Mouse (Mus musculus) heart, embryonic 11.5 days (tissue): ENCODE results near the gene Edil3. TPM values are rescaled to one million over a fixed set of nuclear protein-coding genes. Genes with fewer than 3 reads are reported as not detected.
A peak's percentile ranks its signal among the peaks of the same experiment; 100 is the strongest.

Experiments
- ATAC-seq: fragments of 200-750 bp; cut with Nextera tagmentation; replicated peaks from 2 replicates; pipeline ENCODE4 v1.8.0; 2017; ENCODE audit warnings: moderate library complexity; ENCODE audit not compliant: insufficient number of reproducible peaks, low FRiP score, low TSS enrichment
- H3K27ac ChIP-seq: fragments of 300-500 bp; sonication (generic); 2 replicates; pipeline ENCODE4 v1.5.1; 2014; ENCODE audit warnings: mild to moderate bottlenecking, low read depth, low read length
- H3K27me3 ChIP-seq: fragments of 300-500 bp; sonication (generic); 2 replicates; pipeline ENCODE4 v1.6.1; 2014; ENCODE audit warnings: mild to moderate bottlenecking, low read length, mixed read lengths; ENCODE audit not compliant: control insufficient read depth, insufficient read depth
- H3K36me3 ChIP-seq: fragments of 300-500 bp; sonication (generic); 2 replicates; pipeline ENCODE4 v1.6.1; 2014; ENCODE audit warnings: mild to moderate bottlenecking, low read length, moderate library complexity, mixed read lengths; ENCODE audit not compliant: control insufficient read depth, insufficient read depth
- H3K4me1 ChIP-seq: fragments of 300-500 bp; sonication (generic); 2 replicates; pipeline ENCODE4 v1.6.1; 2014; ENCODE audit warnings: low read length; ENCODE audit not compliant: control insufficient read depth, insufficient read depth
- H3K4me2 ChIP-seq: fragments of 300-500 bp; sonication (generic); 2 replicates; pipeline ENCODE4 v1.6.1; 2014; ENCODE audit warnings: mild to moderate bottlenecking, moderate library complexity
- H3K4me3 ChIP-seq: fragments of 300-500 bp; sonication (generic); 2 replicates; pipeline ENCODE4 v1.5.1; 2014; ENCODE audit warnings: low read depth, low read length
- H3K9ac ChIP-seq: fragments of 300-500 bp; sonication (generic); 2 replicates; pipeline ENCODE4 v1.6.1; 2014; ENCODE audit warnings: mild to moderate bottlenecking, low read depth, low read length, moderate library complexity
- H3K9me3 ChIP-seq: fragments of 300-500 bp; sonication (generic); replicated peaks from 2 replicates; pipeline ENCODE4 v1.6.1; 2016; ENCODE audit warnings: low read length; ENCODE audit not compliant: control insufficient read depth
- WGBS: fragments of 180-500 bp; shearing (Covaris S2); extraction: QIAGEN DNeasy Blood & Tissue Kit; methylation state at CpG from one replicate; pipeline ENCODE4 v1.1.7; 2014; ENCODE audit not compliant: insufficient replicate concordance; 5-methylcytosine and 5-hydroxymethylcytosine counted together
- polyA plus RNA-seq: library from polyadenylated mRNA; unstranded; fragments of >200 nt; fragmentation: Nextera tagmentation; extraction: Ambion mirVana; gene quantifications from 2 replicates; pipeline ENCODE4 v1.2.1, GENCODE M21; 2014

The Edil3 gene
- polyA plus RNA-seq, 1 experiment from 2014 or later, result 15.1 TPM

- WGBS, result 85% methylated on average over 5 of the region's 5 CpGs
- Histone ChIP-seq H3K9ac (no peak overlapping the region), H3K4me2 (no peak overlapping the region), H3K27me3 (no peaks in the 10 kb centered on the region), H3K4me1 (no peaks in the 10 kb centered on the region), H3K27ac (no peak overlapping the region), H3K4me3 (no peak overlapping the region), H3K36me3 (no peaks in the 10 kb centered on the region), H3K9me3 (no peaks in the 10 kb centered on the region)
- no peak for ATAC-seq
These were observed 302.1 kb downstream of the Edil3 start for GRCm38 (mm10) chr13:89123396-89123795.

GRCm38 (mm10) chr13:89146056-89146547 is 324.8 kb downstream of the Edil3 start:
- Histone ChIP-seq H3K27ac (0 out of 2 replicates have a peak overlapping the region, but pooled peaks have one; percentile 12), H3K4me3 (no peak overlapping the region), H3K27me3 (no peaks in the 10 kb centered on the region), H3K36me3 (no peaks in the 10 kb centered on the region), H3K4me2 (no peak overlapping the region), H3K9ac (no peak overlapping the region), H3K9me3 (no peaks in the 10 kb centered on the region), H3K4me1 (peaks cover 5% of the 10 kb centered on the region; the same call in 1 of the 2 replicates)
- 22% methylated on average over 4 of the region's 4 CpGs for WGBS
- no peak for ATAC-seq

GRCm38 (mm10) chr13:89151878-89152277 is 330.6 kb downstream of the Edil3 start:
- Histone ChIP-seq H3K4me2 (no peak overlapping the region), H3K27ac (no peak overlapping the region), H3K4me3 (no peak overlapping the region), H3K27me3 (no peaks in the 10 kb centered on the region), H3K4me1 (no peaks in the 10 kb centered on the region), H3K9ac (no peak overlapping the region), H3K36me3 (no peaks in the 10 kb centered on the region), H3K9me3 (no peaks in the 10 kb centered on the region)
- no peak for ATAC-seq
- WGBS, result 85% methylated on average over 3 of the region's 3 CpGs

- Histone ChIP-seq H3K4me1 (no peaks in the 10 kb centered on the region), H3K9me3 (no peaks in the 10 kb centered on the region), H3K4me2 (no peak overlapping the region), H3K9ac (no peak overlapping the region), H3K27me3 (no peaks in the 10 kb centered on the region), H3K27ac (no peak overlapping the region), H3K36me3 (no peaks in the 10 kb centered on the region), H3K4me3 (no peak overlapping the region)
- WGBS, result 72% methylated on average over 1 of the region's 1 CpGs
- ATAC-seq, result no peak
These were observed 346.7 kb downstream of the Edil3 start for GRCm38 (mm10) chr13:89167960-89168359.

- WGBS, result 93% methylated on average over 4 of the region's 4 CpGs
- no peaks in the 10 kb centered on the region for H3K36me3 ChIP-seq
- H3K4me2 ChIP-seq, result no peak overlapping the region
- H3K4me3 ChIP-seq, result no peak overlapping the region
- H3K9me3 ChIP-seq, result no peaks in the 10 kb centered on the region
- H3K4me1 ChIP-seq, result no peaks in the 10 kb centered on the region
- H3K27ac ChIP-seq, result no peak overlapping the region
- no peaks in the 10 kb centered on the region for H3K27me3 ChIP-seq
- no peak overlapping the region for H3K9ac ChIP-seq
- no peak for ATAC-seq
These were observed 348.8 kb downstream of the Edil3 start for GRCm38 (mm10) chr13:89170040-89170439.

- no peaks in the 10 kb centered on the region for H3K27me3 ChIP-seq
- no peak for ATAC-seq
- no peak overlapping the region for H3K4me2 ChIP-seq
- H3K4me1 ChIP-seq, result no peaks in the 10 kb centered on the region
- H3K36me3 ChIP-seq, result no peaks in the 10 kb centered on the region
- H3K9me3 ChIP-seq, result no peaks in the 10 kb centered on the region
- WGBS, result 86% methylated on average over 2 of the region's 2 CpGs
- H3K4me3 ChIP-seq, result no peak overlapping the region
- no peak overlapping the region for H3K27ac ChIP-seq
- H3K9ac ChIP-seq, result no peak overlapping the region
These were observed 353.9 kb downstream of the Edil3 start for GRCm38 (mm10) chr13:89175154-89175553.

- Histone ChIP-seq H3K4me2 (no peak overlapping the region), H3K4me3 (no peak overlapping the region), H3K36me3 (no peaks in the 10 kb centered on the region), H3K27me3 (no peaks in the 10 kb centered on the region), H3K4me1 (no peaks in the 10 kb centered on the region), H3K27ac (no peak overlapping the region), H3K9ac (no peak overlapping the region), H3K9me3 (no peaks in the 10 kb centered on the region)
- no peak for ATAC-seq
- 91% methylated on average over 1 of the region's 1 CpGs for WGBS
These were observed 367.8 kb downstream of the Edil3 start for GRCm38 (mm10) chr13:89189051-89189450.

GRCm38 (mm10) chr13:89197019-89197418 is 375.7 kb downstream of the Edil3 start:
- no peak overlapping the region for H3K9ac ChIP-seq
- no peak overlapping the region for H3K4me3 ChIP-seq
- H3K9me3 ChIP-seq, result no peaks in the 10 kb centered on the region
- no peaks in the 10 kb centered on the region for H3K27me3 ChIP-seq
- H3K4me2 ChIP-seq, result no peak overlapping the region
- H3K36me3 ChIP-seq, result no peaks in the 10 kb centered on the region
- ATAC-seq, result no peak
- WGBS, result 63% methylated on average over 2 of the region's 2 CpGs
- H3K27ac ChIP-seq, result no peak overlapping the region
- no peaks in the 10 kb centered on the region for H3K4me1 ChIP-seq

- no peak overlapping the region for H3K4me3 ChIP-seq
- no peak for ATAC-seq
- no peaks in the 10 kb centered on the region for H3K27me3 ChIP-seq
- WGBS, result 36% methylated on average over 2 of the region's 2 CpGs
- H3K36me3 ChIP-seq, result no peaks in the 10 kb centered on the region
- no peak overlapping the region for H3K27ac ChIP-seq
- H3K9ac ChIP-seq, result no peak overlapping the region
- no peaks in the 10 kb centered on the region for H3K4me1 ChIP-seq
- no peaks in the 10 kb centered on the region for H3K9me3 ChIP-seq
- H3K4me2 ChIP-seq, result no peak overlapping the region
These were observed 378.0 kb downstream of the Edil3 start for GRCm38 (mm10) chr13:89199275-89199674.
